Mouse (Mus musculus): ENCODE results near the gene Ghr. TPM values are rescaled to one million over a fixed set of nuclear protein-coding genes. Genes with fewer than 3 reads are reported as not detected.

Ghr gene
- polyA plus RNA-seq, 1 experiment, result 147 TPM

DNA sequence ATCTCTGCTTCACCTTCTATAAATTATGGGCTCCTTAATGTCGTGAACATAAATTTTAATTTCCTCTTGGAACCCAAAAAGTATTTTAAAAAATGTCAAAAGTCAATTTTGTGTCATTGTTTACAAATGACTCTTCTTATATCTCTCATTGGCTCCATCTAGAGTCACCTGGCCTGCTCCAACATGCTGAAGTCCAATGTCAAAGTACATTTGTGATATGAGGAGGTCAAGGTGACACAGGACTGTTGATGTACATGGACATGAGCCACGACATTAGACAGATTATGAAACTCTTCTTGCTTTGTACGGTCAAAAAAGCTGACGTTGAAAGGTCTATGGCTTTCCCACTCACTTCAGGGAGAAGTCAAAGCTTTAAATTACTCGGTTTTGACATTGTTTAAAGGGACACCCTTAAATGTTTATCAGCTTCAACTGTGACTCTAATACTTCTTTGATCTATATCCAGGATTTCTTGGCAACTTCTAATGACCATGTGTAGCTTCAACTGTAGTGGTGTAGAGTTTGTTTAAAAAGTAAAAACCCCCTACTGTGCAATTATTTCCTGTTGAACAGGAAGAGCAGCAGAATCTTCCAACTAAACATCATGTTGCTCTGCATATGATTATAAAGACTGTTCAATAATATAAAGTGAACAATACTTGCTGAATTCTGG lies 131.1 kb downstream of the Ghr start:
- Histone ChIP-seq H3K4me1 (ENCODE audit: control insufficient read depth, insufficient read depth, low read length) (peaks cover 10% of the 10 kb centered on the region; the same call in 1 of the 2 replicates), H3K27ac (ENCODE audit: insufficient read depth, low read depth, low read length) (no peak overlapping the region), H3K27me3 (replicated peaks; ENCODE audit: control insufficient read depth, insufficient read depth, low read length) (no peaks in the 10 kb centered on the region), H3K4me3 (ENCODE audit: insufficient read depth, low read depth, low read length) (no peak overlapping the region), H3K36me3 (ENCODE audit: control insufficient read depth, insufficient read depth, low read length) (no peaks in the 10 kb centered on the region; the same call in 1 of the 2 replicates)
- WGBS, result 70% methylated on average over 5 of the region's 5 CpGs
- no peak for TF ChIP-seq POLR2A (IDR thresholded peaks at IDR 0.05; ENCODE audit: low read depth, low read length)
- no peak for TF ChIP-seq CTCF (conservative IDR thresholded peaks at IDR 0.05; ENCODE audit: insufficient read depth, insufficient read length, low read depth, low read length)
- no peak for DNase-seq

DNA sequence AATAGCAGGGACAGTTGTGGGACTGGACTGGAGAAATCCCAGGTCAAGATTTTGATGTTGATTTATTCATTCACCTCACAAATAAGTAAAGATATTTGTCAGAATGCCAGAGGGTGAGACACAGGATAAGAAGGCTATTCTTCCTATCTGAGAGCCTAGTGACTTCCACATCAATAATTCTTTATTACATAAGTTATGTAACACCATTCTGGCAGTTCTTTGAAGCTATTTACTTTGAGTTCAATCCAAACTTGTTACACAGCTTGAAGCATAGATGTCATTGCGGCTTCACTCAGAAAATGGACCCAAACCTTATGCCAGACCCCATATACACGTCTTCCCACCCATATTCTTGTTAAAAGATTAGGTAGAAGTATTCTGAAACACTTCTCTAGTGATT lies 133.7 kb downstream of the Ghr start:
- Histone ChIP-seq H3K27me3 (replicated peaks; ENCODE audit: control insufficient read depth, insufficient read depth, low read length) (no peaks in the 10 kb centered on the region), H3K36me3 (ENCODE audit: control insufficient read depth, insufficient read depth, low read length) (no peaks in the 10 kb centered on the region; the same call in 1 of the 2 replicates), H3K4me1 (ENCODE audit: control insufficient read depth, insufficient read depth, low read length) (peaks cover 3% of the 10 kb centered on the region; the same call in 1 of the 2 replicates), H3K4me3 (ENCODE audit: insufficient read depth, low read depth, low read length) (no peak overlapping the region), H3K27ac (ENCODE audit: insufficient read depth, low read depth, low read length) (no peak overlapping the region)
- WGBS, result 70% methylated on average over 2 of the region's 2 CpGs
- DNase-seq, result no peak
- TF ChIP-seq CTCF (conservative IDR thresholded peaks at IDR 0.05; ENCODE audit: insufficient read depth, insufficient read length, low read depth, low read length) (no peak), POLR2A (IDR thresholded peaks at IDR 0.05; ENCODE audit: low read depth, low read length) (no peak)

DNA sequence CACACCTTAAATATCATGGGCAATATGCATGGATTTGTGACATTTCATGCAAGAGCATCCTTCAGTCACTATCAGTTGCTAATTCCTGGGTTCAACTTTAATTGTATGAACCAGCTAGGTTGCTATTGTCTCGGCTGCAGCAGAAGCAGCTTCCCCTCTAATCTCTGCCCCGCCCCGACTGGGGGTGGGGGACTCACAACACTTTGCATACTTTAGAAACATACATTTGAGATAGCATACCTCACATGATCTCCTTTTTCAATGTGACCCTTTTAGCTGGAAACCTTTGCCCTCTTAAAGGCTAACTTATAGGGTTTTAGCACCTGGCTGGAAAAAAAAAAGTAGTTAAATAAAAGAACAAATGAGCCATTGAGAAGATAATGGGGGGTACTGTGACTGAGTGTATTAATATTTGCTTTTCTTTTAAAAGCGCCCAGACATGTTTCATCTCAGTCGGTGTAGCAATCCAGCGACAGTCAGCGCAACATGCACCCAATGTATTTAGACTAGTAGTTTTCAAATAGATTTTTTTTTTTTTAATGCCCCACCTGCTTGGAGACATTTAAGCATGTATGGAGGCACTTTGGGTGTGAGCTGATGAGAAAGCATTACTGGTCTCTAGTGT lies 137.9 kb downstream of the Ghr start:
- no peak overlapping the region for H3K4me3 ChIP-seq (ENCODE audit: insufficient read depth, low read depth, low read length)
- no peaks in the 10 kb centered on the region for H3K36me3 ChIP-seq (ENCODE audit: control insufficient read depth, insufficient read depth, low read length)
- peaks cover 3% of the 10 kb centered on the region; the same call in 1 of the 2 replicates for H3K4me1 ChIP-seq (ENCODE audit: control insufficient read depth, insufficient read depth, low read length)
- no peak overlapping the region for H3K27ac ChIP-seq (ENCODE audit: insufficient read depth, low read depth, low read length)
- TF ChIP-seq POLR2A (IDR thresholded peaks at IDR 0.05; ENCODE audit: low read depth, low read length), result no peak
- TF ChIP-seq CTCF (conservative IDR thresholded peaks at IDR 0.05; ENCODE audit: insufficient read depth, insufficient read length, low read depth, low read length), result no peak
- no peak for DNase-seq
- no peaks in the 10 kb centered on the region for H3K27me3 ChIP-seq (replicated peaks; ENCODE audit: control insufficient read depth, insufficient read depth, low read length)
- WGBS, result 85% methylated on average over 7 of the region's 7 CpGs

DNA sequence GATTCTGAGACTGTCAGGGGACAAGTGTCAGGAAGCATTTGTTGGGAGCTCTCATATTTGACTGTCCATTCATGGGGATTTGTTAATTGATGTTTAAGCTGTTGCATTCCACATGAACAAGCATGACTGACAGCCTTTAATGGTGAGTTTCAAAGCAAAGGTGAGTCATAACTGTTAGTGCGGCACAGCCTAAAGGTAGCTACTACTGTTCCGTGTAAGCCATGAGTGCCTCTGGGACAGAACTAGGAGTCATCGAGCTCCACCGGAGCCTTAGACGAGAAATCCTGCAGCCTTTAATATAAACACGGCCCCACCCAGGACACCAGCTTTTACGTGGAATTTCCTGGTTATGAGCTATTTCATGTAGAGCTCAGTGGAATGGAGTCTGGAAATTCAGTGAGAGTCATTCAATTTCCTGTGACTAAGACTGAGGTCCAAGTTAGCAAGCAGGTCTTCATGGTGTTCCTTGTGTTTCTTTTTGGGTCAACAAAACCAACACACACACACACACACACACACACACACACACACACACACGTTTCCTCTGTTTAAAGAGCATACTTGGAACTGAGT lies 138.8 kb downstream of the Ghr start:
- no peak for DNase-seq
- TF ChIP-seq POLR2A (IDR thresholded peaks at IDR 0.05; ENCODE audit: low read depth, low read length), result no peak
- no peak for TF ChIP-seq CTCF (conservative IDR thresholded peaks at IDR 0.05; ENCODE audit: insufficient read depth, insufficient read length, low read depth, low read length)
- 53% methylated on average over 8 of the region's 8 CpGs for WGBS
- H3K36me3 ChIP-seq (ENCODE audit: control insufficient read depth, insufficient read depth, low read length), result no peaks in the 10 kb centered on the region
- H3K27ac ChIP-seq (ENCODE audit: insufficient read depth, low read depth, low read length), result no peak overlapping the region
- H3K27me3 ChIP-seq (replicated peaks; ENCODE audit: control insufficient read depth, insufficient read depth, low read length), result no peaks in the 10 kb centered on the region
- no peak overlapping the region for H3K4me3 ChIP-seq (ENCODE audit: insufficient read depth, low read depth, low read length)
- no peaks in the 10 kb centered on the region; the same call in 1 of the 2 replicates for H3K4me1 ChIP-seq (ENCODE audit: control insufficient read depth, insufficient read depth, low read length)

GRCm38 (mm10) chr15:3441506-3442286 lies 141.6 kb downstream of the Ghr start:
- peak; percentile 50 for DNase-seq
- Histone ChIP-seq H3K36me3 (ENCODE audit: control insufficient read depth, insufficient read depth, low read length) (no peaks in the 10 kb centered on the region), H3K27ac (ENCODE audit: insufficient read depth, low read depth, low read length) (no peak overlapping the region), H3K4me1 (ENCODE audit: control insufficient read depth, insufficient read depth, low read length) (peaks cover 6% of the 10 kb centered on the region; the same call in 1 of the 2 replicates), H3K27me3 (replicated peaks; ENCODE audit: control insufficient read depth, insufficient read depth, low read length) (no peaks in the 10 kb centered on the region), H3K4me3 (ENCODE audit: insufficient read depth, low read depth, low read length) (no peak overlapping the region)
- 51% methylated on average over 4 of the region's 4 CpGs for WGBS
- TF ChIP-seq CTCF (conservative IDR thresholded peaks at IDR 0.05; ENCODE audit: insufficient read depth, insufficient read length, low read depth, low read length), result peak; percentile 58
- no peak for TF ChIP-seq POLR2A (IDR thresholded peaks at IDR 0.05; ENCODE audit: low read depth, low read length)

GRCm38 (mm10) chr15:3437381-3437780 lies 145.9 kb downstream of the Ghr start:
- TF ChIP-seq POLR2A (IDR thresholded peaks at IDR 0.05; ENCODE audit: low read depth, low read length), result no peak
- no peak for TF ChIP-seq CTCF (conservative IDR thresholded peaks at IDR 0.05; ENCODE audit: insufficient read depth, insufficient read length, low read depth, low read length)
- H3K27me3 ChIP-seq (replicated peaks; ENCODE audit: control insufficient read depth, insufficient read depth, low read length), result no peaks in the 10 kb centered on the region
- peak overlapping the region; percentile 89 for H3K27ac ChIP-seq (ENCODE audit: insufficient read depth, low read depth, low read length)
- DNase-seq, result peak; percentile 78
- H3K4me1 ChIP-seq (ENCODE audit: control insufficient read depth, insufficient read depth, low read length), result peaks cover 31% of the 10 kb centered on the region
- H3K4me3 ChIP-seq (ENCODE audit: insufficient read depth, low read depth, low read length), result no peak overlapping the region
- no peaks in the 10 kb centered on the region for H3K36me3 ChIP-seq (ENCODE audit: control insufficient read depth, insufficient read depth, low read length)
- 35% methylated on average over 3 of the region's 3 CpGs for WGBS
